Mouse (Mus musculus): ENCODE measurements around the gene Ctf2. TPM values are rescaled to one million over a fixed set of nuclear protein-coding genes. Genes with fewer than 3 reads are reported as not detected.

The Ctf2 gene
- total and polyA plus RNA-seq, 2 experiments from 2014 or later: not detected

- peak; percentile 98 for DNase-seq (ENCODE audit: low spot score)
- Histone ChIP-seq H3K9me3 (ENCODE audit: low read length) (no peaks in the 10 kb centered on the region), H3K4me1 (ENCODE audit: insufficient read depth, low read length) (no peaks in the 10 kb centered on the region), H3K27me3 (ENCODE audit: insufficient read depth, low read length) (no peaks in the 10 kb centered on the region), H3K36me3 (ENCODE audit: insufficient read depth, low read length) (peaks cover 13% of the 10 kb centered on the region), H3K4me3 (ENCODE audit: low read length) (peak overlapping the region; percentile 70), H3K9ac (replicated peaks; ENCODE audit: low read length) (peak overlapping the region; percentile 51), H3K4me2 (ENCODE audit: low read depth, low read length) (peak overlapping the region; percentile 87), H3K27ac (peak overlapping the region; percentile 87)
- peak; percentile 89 for ATAC-seq
- TF ChIP-seq CTCF (IDR thresholded peaks at IDR 0.05; ENCODE audit: low read depth): no peak
- under 1% methylated on average over 19 of the region's 19 CpGs for WGBS
Observed at GRCm38 (mm10) chr7:127745251-127745651, 13.3 kb upstream of the Ctf2 start.

- no peak for ATAC-seq
Observed at GRCm38 (mm10) chr7:127744366-127745045, 12.5 kb upstream of the Ctf2 start, which contains the start of gene Fbxl19. Fbxl19 (plus strand) TSS chr7:127744543.

GRCm38 (mm10) chr7:127730170-127730569, 1.8 kb downstream of the Ctf2 start:
- Histone ChIP-seq H3K4me3 (ENCODE audit: low read length) (no peak overlapping the region), H3K4me2 (ENCODE audit: low read depth, low read length) (no peak overlapping the region), H3K9me3 (ENCODE audit: low read length) (no peaks in the 10 kb centered on the region), H3K4me1 (ENCODE audit: insufficient read depth, low read length) (no peaks in the 10 kb centered on the region), H3K27me3 (ENCODE audit: insufficient read depth, low read length) (no peaks in the 10 kb centered on the region), H3K9ac (replicated peaks; ENCODE audit: low read length) (no peak overlapping the region), H3K36me3 (ENCODE audit: insufficient read depth, low read length) (no peaks in the 10 kb centered on the region), H3K27ac (no peak overlapping the region)
- no peak for TF ChIP-seq CTCF (IDR thresholded peaks at IDR 0.05; ENCODE audit: low read depth)
- ATAC-seq (no peak), DNase-seq (ENCODE audit: low spot score) (no peak)
- 83% methylated on average over 4 of the region's 4 CpGs for WGBS

More at GRCm38 (mm10) chr7:127744366-127745045, 12.5 kb upstream of the Ctf2 start, which contains the start of gene Fbxl19:
- H3K9me3 ChIP-seq (ENCODE audit: low read length): no peaks in the 10 kb centered on the region
- TF ChIP-seq CTCF (IDR thresholded peaks at IDR 0.05; ENCODE audit: low read depth): peak; percentile 69
- no peaks in the 10 kb centered on the region for H3K27me3 ChIP-seq (ENCODE audit: insufficient read depth, low read length)
- H3K9ac ChIP-seq (replicated peaks; ENCODE audit: low read length): peak within 1 kb of the TSS; percentile 51
- peaks cover 6% of the 10 kb centered on the region for H3K36me3 ChIP-seq (ENCODE audit: insufficient read depth, low read length)
- peak within 1 kb of the TSS; percentile 70 for H3K4me3 ChIP-seq (ENCODE audit: low read length)
- H3K27ac ChIP-seq: peak within 1 kb of the TSS; percentile 87
- WGBS: under 1% methylated on average over 26 of the region's 26 CpGs
- peak within 1 kb of the TSS; percentile 87 for H3K4me2 ChIP-seq (ENCODE audit: low read depth, low read length)
- H3K4me1 ChIP-seq (ENCODE audit: insufficient read depth, low read length): no peaks in the 10 kb centered on the region
- DNase-seq (ENCODE audit: low spot score): peak; percentile 86

GRCm38 (mm10) chr7:127727898-127728297, 4.1 kb downstream of the Ctf2 start:
- H3K9ac ChIP-seq (replicated peaks; ENCODE audit: low read length): no peak overlapping the region
- no peak for ATAC-seq
- H3K27ac ChIP-seq: no peak overlapping the region
- no peak for DNase-seq (ENCODE audit: low spot score)
- WGBS: 86% methylated on average over 7 of the region's 7 CpGs
- H3K27me3 ChIP-seq (ENCODE audit: insufficient read depth, low read length): no peaks in the 10 kb centered on the region
- H3K4me2 ChIP-seq (ENCODE audit: low read depth, low read length): no peak overlapping the region
- TF ChIP-seq CTCF (IDR thresholded peaks at IDR 0.05; ENCODE audit: low read depth): no peak
- no peaks in the 10 kb centered on the region for H3K4me1 ChIP-seq (ENCODE audit: insufficient read depth, low read length)
- no peak overlapping the region for H3K4me3 ChIP-seq (ENCODE audit: low read length)
- no peaks in the 10 kb centered on the region for H3K36me3 ChIP-seq (ENCODE audit: insufficient read depth, low read length)
- no peaks in the 10 kb centered on the region for H3K9me3 ChIP-seq (ENCODE audit: low read length)

- Histone ChIP-seq H3K4me1 (ENCODE audit: insufficient read depth, low read length) (no peaks in the 10 kb centered on the region), H3K4me2 (ENCODE audit: low read depth, low read length) (no peak overlapping the region), H3K4me3 (ENCODE audit: low read length) (no peak overlapping the region), H3K9ac (replicated peaks; ENCODE audit: low read length) (no peak overlapping the region), H3K27me3 (ENCODE audit: insufficient read depth, low read length) (no peaks in the 10 kb centered on the region), H3K9me3 (ENCODE audit: low read length) (no peaks in the 10 kb centered on the region), H3K36me3 (ENCODE audit: insufficient read depth, low read length) (no peaks in the 10 kb centered on the region), H3K27ac (no peak overlapping the region)
- no peak for DNase-seq (ENCODE audit: low spot score)
- ATAC-seq: no peak
- TF ChIP-seq CTCF (IDR thresholded peaks at IDR 0.05; ENCODE audit: low read depth): no peak
- WGBS: 61% methylated on average over 6 of the region's 6 CpGs
Observed at GRCm38 (mm10) chr7:127725924-127726323, 6.0 kb downstream of the Ctf2 start.

- ATAC-seq: no peak
- no peak overlapping the region for H3K4me3 ChIP-seq (ENCODE audit: low read length)
- H3K9me3 ChIP-seq (ENCODE audit: low read length): no peaks in the 10 kb centered on the region
- no peaks in the 10 kb centered on the region for H3K36me3 ChIP-seq (ENCODE audit: insufficient read depth, low read length)
- H3K4me2 ChIP-seq (ENCODE audit: low read depth, low read length): no peak overlapping the region
- H3K9ac ChIP-seq (replicated peaks; ENCODE audit: low read length): no peak overlapping the region
- no peak for TF ChIP-seq CTCF (IDR thresholded peaks at IDR 0.05; ENCODE audit: low read depth)
- DNase-seq (ENCODE audit: low spot score): no peak
- 33% methylated on average over 2 of the region's 2 CpGs for WGBS
- no peak overlapping the region for H3K27ac ChIP-seq
- no peaks in the 10 kb centered on the region for H3K4me1 ChIP-seq (ENCODE audit: insufficient read depth, low read length)
- H3K27me3 ChIP-seq (ENCODE audit: insufficient read depth, low read length): no peaks in the 10 kb centered on the region
Observed at GRCm38 (mm10) chr7:127725490-127725889, 6.5 kb downstream of the Ctf2 start.

- ATAC-seq (no peak), DNase-seq (ENCODE audit: low spot score) (no peak)
- Histone ChIP-seq H3K9ac (replicated peaks; ENCODE audit: low read length) (no peak overlapping the region), H3K4me1 (ENCODE audit: insufficient read depth, low read length) (no peaks in the 10 kb centered on the region), H3K27me3 (ENCODE audit: insufficient read depth, low read length) (no peaks in the 10 kb centered on the region), H3K9me3 (ENCODE audit: low read length) (no peaks in the 10 kb centered on the region), H3K36me3 (ENCODE audit: insufficient read depth, low read length) (no peaks in the 10 kb centered on the region), H3K4me2 (ENCODE audit: low read depth, low read length) (no peak overlapping the region), H3K27ac (no peak overlapping the region), H3K4me3 (ENCODE audit: low read length) (no peak overlapping the region)
- TF ChIP-seq CTCF (IDR thresholded peaks at IDR 0.05; ENCODE audit: low read depth): no peak
- 87% methylated on average over 6 of the region's 6 CpGs for WGBS
Observed at GRCm38 (mm10) chr7:127719258-127719657, 12.7 kb downstream of the Ctf2 start.
